Mouse (Mus musculus) forebrain, embryonic 14.5 days (tissue): Measurements from ENCODE around the gene Fignl1. TPM values are rescaled to one million over a fixed set of nuclear protein-coding genes. Genes with fewer than 3 reads are reported as not detected.
A peak's percentile ranks its signal among the peaks of the same experiment; 100 is the strongest.

Experiments used
- ATAC-seq: fragments of 200-750 bp; cut with Nextera tagmentation; 2 replicates; pipeline ENCODE4 v1.8.0; 2017; ENCODE audit warnings: mild to moderate bottlenecking, moderate library complexity
- DNase-seq: peaks from one replicate; pipeline ENCODE4 v3.0.0-alpha.2; 2015; ENCODE audit warnings: low spot score
- H3K27ac ChIP-seq: fragments of 300-500 bp; sonication (generic); 2 replicates; pipeline ENCODE4 v1.5.1; 2014; ENCODE audit warnings: low read depth, mild to moderate bottlenecking, control low read depth, low read length, moderate library complexity
- H3K27me3 ChIP-seq: fragments of 300-500 bp; sonication (generic); replicated peaks from 2 replicates; pipeline ENCODE4 v1.6.1; 2014; ENCODE audit warnings: low read length, control low read depth, mixed read lengths; ENCODE audit not compliant: control insufficient read depth, insufficient read depth
- H3K36me3 ChIP-seq: fragments of 300-500 bp; sonication (generic); 2 replicates; pipeline ENCODE4 v1.6.1; 2014; ENCODE audit warnings: low read length, control low read depth; ENCODE audit not compliant: control insufficient read depth, insufficient read depth
- H3K4me1 ChIP-seq: fragments of 300-500 bp; sonication (generic); 2 replicates; pipeline ENCODE4 v1.6.1; 2014; ENCODE audit warnings: antibody characterized with exemption, low read length, control low read depth; ENCODE audit not compliant: control insufficient read depth, insufficient read depth
- H3K4me2 ChIP-seq: fragments of 300-500 bp; sonication (generic); 2 replicates; pipeline ENCODE4 v1.6.1; 2014; ENCODE audit warnings: mild to moderate bottlenecking, control low read depth, low read length
- H3K4me3 ChIP-seq: fragments of 300-500 bp; sonication (generic); 2 replicates; pipeline ENCODE4 v1.5.1; 2014; ENCODE audit warnings: low read depth, low read length, control low read depth
- H3K9ac ChIP-seq: fragments of 300-500 bp; sonication (generic); 2 replicates; pipeline ENCODE4 v1.6.1; 2014; ENCODE audit warnings: mild to moderate bottlenecking, low read length, control low read depth, moderate library complexity
- H3K9me3 ChIP-seq: fragments of 300-500 bp; sonication (generic); replicated peaks from 2 replicates; pipeline ENCODE4 v1.6.1; 2016; ENCODE audit warnings: low read length, control low read depth, mixed read lengths; ENCODE audit not compliant: control insufficient read depth
- WGBS: fragments of 180-500 bp; shearing (Covaris S2); extraction: QIAGEN DNeasy Blood & Tissue Kit; methylation state at CpG from one replicate; pipeline ENCODE4 v1.1.7; 2014; 5-methylcytosine and 5-hydroxymethylcytosine counted together
- polyA plus RNA-seq: library from polyadenylated mRNA; unstranded; fragments of >200 nt; fragmentation: Nextera tagmentation; extraction: Ambion mirVana; gene quantifications from 2 replicates; pipeline ENCODE4 v1.2.1, GENCODE M21; 2014

Fignl1 gene
- polyA plus RNA-seq, 1 experiment from 2014 or later: 40.2 TPM

GRCm38 (mm10) chr11:11828761-11829160, 20.0 kb upstream of the Fignl1 start:
- Histone ChIP-seq H3K36me3 (no peaks in the 10 kb centered on the region), H3K27me3 (no peaks in the 10 kb centered on the region), H3K4me2 (no peak overlapping the region), H3K27ac (no peak overlapping the region), H3K9me3 (no peaks in the 10 kb centered on the region), H3K4me1 (peaks cover 25% of the 10 kb centered on the region), H3K9ac (no peak overlapping the region), H3K4me3 (no peak overlapping the region)
- WGBS: 35% methylated on average over 6 of the region's 6 CpGs
- no peak for ATAC-seq
- DNase-seq: no peak

GRCm38 (mm10) chr11:11828251-11828650, 19.5 kb upstream of the Fignl1 start:
- peak; percentile 37 for DNase-seq
- H3K9me3 ChIP-seq: no peaks in the 10 kb centered on the region
- no peaks in the 10 kb centered on the region for H3K36me3 ChIP-seq
- no peak overlapping the region for H3K4me3 ChIP-seq
- WGBS: 11% methylated on average over 5 of the region's 5 CpGs
- no peak overlapping the region for H3K27ac ChIP-seq
- H3K4me1 ChIP-seq: peaks cover 28% of the 10 kb centered on the region
- H3K9ac ChIP-seq: no peak overlapping the region
- no peak overlapping the region for H3K4me2 ChIP-seq
- no peaks in the 10 kb centered on the region for H3K27me3 ChIP-seq
- peak; percentile 49; the same call in 1 of the 2 replicates for ATAC-seq

GRCm38 (mm10) chr11:11826475-11826874, 17.7 kb upstream of the Fignl1 start:
- H3K4me2 ChIP-seq: no peak overlapping the region
- peaks cover 41% of the 10 kb centered on the region for H3K4me1 ChIP-seq
- H3K27ac ChIP-seq: no peak overlapping the region
- no peaks in the 10 kb centered on the region for H3K9me3 ChIP-seq
- no peak overlapping the region for H3K4me3 ChIP-seq
- DNase-seq (no peak), ATAC-seq (no peak)
- no peaks in the 10 kb centered on the region for H3K36me3 ChIP-seq
- H3K9ac ChIP-seq: no peak overlapping the region
- no peaks in the 10 kb centered on the region for H3K27me3 ChIP-seq

- peaks cover 44% of the 10 kb centered on the region for H3K4me1 ChIP-seq
- no peaks in the 10 kb centered on the region for H3K36me3 ChIP-seq
- H3K27ac ChIP-seq: no peak overlapping the region
- WGBS: 82% methylated on average over 6 of the region's 6 CpGs
- no peak overlapping the region for H3K4me3 ChIP-seq
- no peak overlapping the region for H3K4me2 ChIP-seq
- ATAC-seq (no peak), DNase-seq (no peak)
- no peaks in the 10 kb centered on the region for H3K9me3 ChIP-seq
- H3K9ac ChIP-seq: no peak overlapping the region
- no peaks in the 10 kb centered on the region for H3K27me3 ChIP-seq
Observed at GRCm38 (mm10) chr11:11825670-11826069, 16.9 kb upstream of the Fignl1 start.

DNA sequence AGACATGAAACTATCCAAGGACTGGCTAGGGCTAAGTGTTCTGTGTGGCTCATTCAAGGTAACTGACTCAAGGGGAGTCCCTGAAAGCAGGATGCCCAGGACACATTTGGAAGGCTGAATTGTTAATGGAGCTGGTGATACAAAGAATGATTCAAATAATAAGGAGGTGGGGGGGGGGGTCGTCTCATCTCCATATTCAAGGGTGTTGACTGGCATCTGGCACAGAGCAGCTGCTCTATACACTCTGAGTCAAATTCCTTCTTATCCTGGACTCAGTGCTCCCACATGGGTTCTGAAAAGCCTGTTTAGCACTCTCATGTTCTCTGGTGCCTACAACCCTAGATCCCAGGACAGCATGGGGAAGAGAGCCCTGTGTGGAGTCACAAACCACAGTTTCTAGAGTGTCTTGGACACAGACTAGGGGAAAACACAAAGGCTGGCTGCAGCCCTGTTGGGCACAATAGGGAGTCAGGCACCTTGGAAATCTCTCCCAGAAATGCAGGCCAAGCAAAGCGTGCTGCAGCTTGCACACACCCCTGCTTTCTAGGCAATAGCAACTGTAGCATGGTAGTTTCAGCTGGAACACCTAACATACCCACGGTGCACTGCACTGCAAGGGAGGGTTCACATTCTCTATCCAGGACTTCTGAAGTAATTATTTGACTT, 16.3 kb upstream of the Fignl1 start:
- DNase-seq (peak; percentile 37), ATAC-seq (no peak)
- no peak overlapping the region for H3K4me2 ChIP-seq
- no peak overlapping the region for H3K4me3 ChIP-seq
- WGBS: 42% methylated on average over 3 of the region's 3 CpGs
- H3K36me3 ChIP-seq: no peaks in the 10 kb centered on the region
- no peak overlapping the region for H3K9ac ChIP-seq
- H3K27ac ChIP-seq: peak overlapping the region; percentile 52; the same call in 1 of the 2 replicates
- H3K4me1 ChIP-seq: peaks cover 44% of the 10 kb centered on the region
- no peaks in the 10 kb centered on the region for H3K27me3 ChIP-seq
- no peaks in the 10 kb centered on the region for H3K9me3 ChIP-seq

GRCm38 (mm10) chr11:11823980-11824911, 15.5 kb upstream of the Fignl1 start:
- H3K4me1 ChIP-seq: peaks cover 38% of the 10 kb centered on the region
- H3K36me3 ChIP-seq: no peaks in the 10 kb centered on the region
- DNase-seq: no peak
- no peak for ATAC-seq
- H3K9me3 ChIP-seq: no peaks in the 10 kb centered on the region
- H3K27ac ChIP-seq: no peak overlapping the region
- 35% methylated on average over 12 of the region's 12 CpGs for WGBS
- no peak overlapping the region for H3K9ac ChIP-seq
- H3K4me3 ChIP-seq: no peak overlapping the region
- no peak overlapping the region for H3K4me2 ChIP-seq
- H3K27me3 ChIP-seq: no peaks in the 10 kb centered on the region

DNA sequence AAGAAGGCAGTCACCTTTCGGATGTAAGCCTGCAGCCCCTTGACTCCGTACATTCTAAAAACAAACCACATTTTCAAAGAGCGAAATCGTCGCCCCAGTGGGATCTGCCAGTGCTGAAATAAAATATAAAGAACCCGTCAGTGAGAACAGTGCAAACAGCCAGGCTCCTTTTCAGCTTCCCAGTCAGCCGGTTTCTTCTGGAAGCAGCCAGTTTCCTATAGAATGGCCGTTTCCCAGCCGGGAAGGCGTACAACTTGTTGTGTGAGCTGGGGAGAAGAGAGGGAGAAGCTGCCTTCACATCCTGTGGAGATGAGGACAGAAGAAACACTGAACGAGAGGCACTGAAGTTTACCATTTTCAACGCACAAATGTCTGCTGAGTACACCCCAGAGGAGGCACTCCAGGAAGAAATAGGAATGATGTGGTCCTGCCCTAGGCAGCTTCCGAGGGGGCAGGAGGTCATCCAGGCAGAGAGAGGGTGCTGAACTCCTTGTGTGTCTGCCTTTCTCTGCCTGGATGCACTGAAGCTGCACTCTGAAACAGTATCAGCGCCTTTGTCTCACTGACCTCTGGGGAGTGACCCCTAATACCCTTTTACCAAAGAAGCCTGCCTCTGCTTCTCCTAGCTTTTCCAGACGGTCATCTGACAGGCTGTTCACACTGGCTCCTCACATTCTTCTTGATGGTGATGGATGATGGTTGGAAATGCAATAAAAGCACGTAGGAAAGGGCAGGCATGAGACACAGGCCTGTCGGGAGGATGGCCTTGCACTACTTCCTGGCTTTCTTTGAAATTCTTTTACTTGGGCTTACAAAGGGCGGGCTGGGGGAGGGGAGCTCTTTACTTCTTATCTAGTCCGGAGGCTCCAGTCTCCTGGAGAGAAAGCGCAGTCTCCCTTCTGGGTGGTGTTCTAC, 13.7 kb upstream of the Fignl1 start:
- Histone ChIP-seq H3K27ac (peak overlapping the region; percentile 76), H3K9ac (peak overlapping the region; percentile 46), H3K4me2 (peak overlapping the region; percentile 41), H3K4me1 (peaks cover 27% of the 10 kb centered on the region), H3K27me3 (no peaks in the 10 kb centered on the region), H3K36me3 (no peaks in the 10 kb centered on the region), H3K9me3 (no peaks in the 10 kb centered on the region), H3K4me3 (no peak overlapping the region)
- peak; percentile 2; the same call in 1 of the 2 replicates for ATAC-seq
- peak; percentile 54 for DNase-seq
- 13% methylated on average over 20 of the region's 20 CpGs for WGBS

GRCm38 (mm10) chr11:11821387-11821975, 12.7 kb upstream of the Fignl1 start:
- H3K36me3 ChIP-seq: no peaks in the 10 kb centered on the region
- WGBS: 5% methylated on average over 15 of the region's 16 CpGs
- no peak overlapping the region for H3K4me3 ChIP-seq
- ATAC-seq (peak; percentile 84), DNase-seq (peak; percentile 94)
- H3K27me3 ChIP-seq: no peaks in the 10 kb centered on the region
- H3K9ac ChIP-seq: peak overlapping the region; percentile 46; the same call in 1 of the 2 replicates
- no peaks in the 10 kb centered on the region for H3K9me3 ChIP-seq
- H3K4me1 ChIP-seq: peaks cover 27% of the 10 kb centered on the region
- peak overlapping the region; percentile 41 for H3K4me2 ChIP-seq
- peak overlapping the region; percentile 76 for H3K27ac ChIP-seq
